Mouse (Mus musculus): Measurements from ENCODE around the gene Spsb4. TPM values are rescaled to one million over a fixed set of nuclear protein-coding genes. Genes with fewer than 3 reads are reported as not detected.

The Spsb4 gene
- 6.2 and 6.7 TPM in 2 replicates for polyA plus RNA-seq (2015; fragmentation: Nextera tagmentation; extraction: Ambion mirVana)

GRCm38 (mm10) chr9:97018677-97019147, at the start of gene Spsb4:
TSS of gene Spsb4 (minus strand) at chr9:97018843.

Other genes starting within 250 kb of the Spsb4 start
- gene Pxylp1, start 126.2 kb downstream of the Spsb4 start, polyA plus RNA-seq (2015; fragmentation: Nextera tagmentation; extraction: Ambion mirVana) = 5.6 and 7.6 TPM in 2 replicates
- gene Slc25a36, start 92.3 kb upstream of the Spsb4 start, polyA plus RNA-seq (2015; fragmentation: Nextera tagmentation; extraction: Ambion mirVana) = 28.9 and 43.8 TPM in 2 replicates